Mouse (Mus musculus) CD4-positive naive resting alpha-beta T cell, adult 76 days (primary cell): Measurements from ENCODE around the gene Asb12. TPM values are rescaled to one million over a fixed set of nuclear protein-coding genes. Genes with fewer than 3 reads are reported as not detected.

Experiments
- total RNA-seq: library from RNA; stranded (reverse); gene quantifications from one replicate; pipeline ENCODE4 v1.2.4, GENCODE M21; 2023

The Asb12 gene
- total RNA-seq: not detected

DNA sequence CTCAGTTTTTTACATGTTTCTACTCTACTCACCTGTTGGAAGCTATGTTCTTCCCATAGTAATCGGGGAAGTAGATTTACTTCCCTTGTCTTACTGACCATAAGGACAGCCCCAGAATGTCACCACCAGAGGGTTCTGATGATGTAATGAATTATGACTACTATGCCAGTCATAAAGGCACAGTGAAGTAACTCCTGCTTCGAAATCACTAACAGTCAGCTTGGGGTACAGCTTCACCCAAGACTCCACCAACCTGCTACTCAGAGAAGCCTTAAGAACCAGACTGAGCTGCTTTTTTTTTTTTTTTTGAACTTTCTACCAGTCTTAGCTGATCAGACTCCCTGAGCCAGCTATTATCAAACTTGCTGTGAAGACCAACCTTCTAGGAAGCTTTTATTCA lies at the start of gene Asb12, which contains the start of gene Pfn5:
Asb12 (minus strand) TSS at position 101 of the 400 bp plus-strand sequence.
Pfn5 (plus strand) TSS at position 218 of the 400 bp plus-strand sequence.

DNA sequence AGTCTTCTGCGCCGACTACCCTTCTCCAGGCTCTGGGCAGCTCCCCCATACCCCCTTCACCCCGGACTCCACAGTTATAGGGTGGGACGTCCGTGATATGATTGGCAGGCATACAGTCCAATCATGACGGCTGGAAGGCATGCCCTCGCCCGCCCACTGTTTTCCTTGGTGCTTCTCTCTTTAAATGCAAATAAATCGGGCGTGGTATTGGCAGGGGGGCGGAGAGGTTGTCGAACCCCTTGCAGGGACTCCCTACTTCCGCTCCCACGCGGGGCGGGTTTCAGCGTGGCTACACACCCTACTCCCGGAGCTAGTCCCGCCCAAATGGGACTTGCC lies 113.0 kb downstream of the Asb12 start, which contains the start of gene Amer1:
Amer1 (minus strand) TSS at position 97 of the 336 bp plus-strand sequence.

Other genes with a start within 250 kb of the Asb12 start
- 5.9 TPM for gene Amer1, start 113.1 kb downstream of the Asb12 start, total RNA-seq
- not detected for gene Pfn5, start 117 bp upstream of the Asb12 start, total RNA-seq
- gene Zc4h2, start 100.5 kb upstream of the Asb12 start, total RNA-seq: 1.8 TPM
- gene Zc3h12b, start 153.7 kb upstream of the Asb12 start, total RNA-seq: 2.1 TPM